Mouse (Mus musculus) left cerebral cortex, postnatal 36 days (tissue): Measurements from ENCODE around the gene Rcsd1. TPM values are rescaled to one million over a fixed set of nuclear protein-coding genes. Genes with fewer than 3 reads are reported as not detected.

ENCODE experiments used
- DNase-seq, 2 experiments: peaks; one replicate each; pipeline ENCODE4 v3.0.0; 2021 to 2022; ENCODE audit warnings: low spot score in 2 of 2, mixed read lengths in 1 of 2
- intact Hi-C: fragments of 180-260 bp; cut with DNase I; formaldehyde crosslinking; loops from one replicate; pipeline ENCODE4 v1.15.1; 2025
- total RNA-seq, 2 experiments: library from RNA; stranded (reverse); gene quantifications; 2 replicates each; pipeline ENCODE4 v1.2.3; 2021

Gene Rcsd1
- total RNA-seq, 2 experiments from 2014 or later, result 3.6 to 5.0 TPM

DNA sequence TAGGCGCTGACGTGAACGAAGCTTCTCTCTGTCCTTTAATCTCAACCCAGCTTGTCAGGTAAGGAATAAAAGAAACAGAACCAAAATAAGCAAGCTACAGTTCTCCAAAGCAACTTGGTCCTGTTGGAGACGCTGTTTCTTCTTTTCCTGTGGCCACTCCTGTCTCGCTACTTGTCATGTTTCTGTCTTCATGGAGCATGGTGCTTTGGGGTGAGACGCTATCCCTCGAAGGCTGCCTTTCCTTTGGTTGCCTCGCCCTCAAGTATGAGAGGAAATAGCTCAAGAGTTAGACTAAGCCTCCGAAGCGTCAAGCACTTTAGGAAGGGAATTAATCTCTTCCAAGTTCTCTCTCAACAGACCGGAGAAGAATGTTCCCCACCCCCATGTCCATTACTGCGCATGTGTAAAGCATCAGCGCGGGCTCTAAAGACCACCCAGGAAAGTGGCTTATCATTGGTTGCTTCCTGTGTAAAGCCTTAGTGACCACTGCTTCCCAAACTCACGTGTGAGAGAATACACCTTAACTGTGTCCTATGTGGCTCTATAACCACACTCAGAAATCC is 9.1 kb upstream of the Rcsd1 start:
- intact Hi-C loops, result no loop called here
- no peak for DNase-seq

DNA sequence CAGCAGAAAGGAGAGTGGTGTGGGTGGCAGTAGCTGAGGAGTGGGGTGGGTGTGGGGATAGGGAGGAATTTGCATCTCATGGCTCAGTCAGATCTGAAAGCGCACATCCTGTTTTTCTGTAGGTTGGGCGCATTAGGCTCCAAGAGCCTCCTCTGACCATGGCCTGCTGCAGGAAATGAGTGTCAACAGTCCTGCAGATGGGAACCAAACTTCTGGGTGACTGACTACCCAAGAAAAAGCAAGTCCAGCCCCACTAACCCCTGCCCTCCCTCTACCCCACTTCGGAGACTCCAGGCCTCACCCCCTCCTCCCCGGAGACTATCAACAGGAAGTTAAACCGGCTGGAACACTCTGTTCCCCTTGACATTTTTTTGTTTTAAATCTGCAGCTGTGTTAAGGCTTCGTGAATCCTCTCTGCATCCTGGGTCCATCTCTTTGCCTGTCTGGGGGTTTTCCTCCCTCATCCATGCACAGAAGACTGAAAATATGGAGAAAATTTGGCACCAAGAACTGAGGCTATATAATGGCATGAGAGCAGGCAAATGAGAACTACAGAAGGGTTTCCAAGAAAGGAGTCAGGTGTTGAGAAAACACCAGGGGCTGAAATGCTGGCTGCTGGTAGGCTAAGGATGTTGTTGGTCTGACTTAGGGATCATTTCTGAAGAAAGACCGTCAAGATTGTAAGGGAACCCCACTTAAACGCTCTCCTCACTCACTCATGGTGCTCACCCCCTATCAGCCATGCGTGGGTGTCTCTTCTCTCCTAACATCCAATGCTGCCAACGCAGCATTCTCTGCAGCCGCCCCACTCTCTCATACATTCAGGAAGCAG is 8.4 kb upstream of the Rcsd1 start:
- intact Hi-C loops, result no loop called here
- DNase-seq, result no peak

DNA sequence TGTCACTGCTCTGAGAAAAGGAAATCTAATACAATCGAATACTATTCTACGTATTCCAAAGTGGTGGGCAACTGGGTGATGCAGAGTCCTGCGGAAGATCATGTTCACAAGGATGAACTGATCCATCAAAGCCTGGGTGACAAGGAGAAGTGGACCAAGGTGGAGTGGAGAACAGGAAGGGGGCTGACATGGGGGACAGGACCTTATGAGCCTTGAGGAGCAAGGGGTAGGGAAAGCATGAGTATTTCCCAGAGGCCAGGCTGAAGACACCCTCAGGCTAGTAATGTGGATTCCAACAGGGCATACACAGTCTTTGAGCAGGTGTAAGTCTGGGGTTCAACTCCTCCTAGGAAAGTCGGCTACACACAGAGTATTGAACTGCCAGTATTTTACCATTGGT is 6.9 kb upstream of the Rcsd1 start:
- no peak for DNase-seq
- intact Hi-C loops, result no loop called here

DNA sequence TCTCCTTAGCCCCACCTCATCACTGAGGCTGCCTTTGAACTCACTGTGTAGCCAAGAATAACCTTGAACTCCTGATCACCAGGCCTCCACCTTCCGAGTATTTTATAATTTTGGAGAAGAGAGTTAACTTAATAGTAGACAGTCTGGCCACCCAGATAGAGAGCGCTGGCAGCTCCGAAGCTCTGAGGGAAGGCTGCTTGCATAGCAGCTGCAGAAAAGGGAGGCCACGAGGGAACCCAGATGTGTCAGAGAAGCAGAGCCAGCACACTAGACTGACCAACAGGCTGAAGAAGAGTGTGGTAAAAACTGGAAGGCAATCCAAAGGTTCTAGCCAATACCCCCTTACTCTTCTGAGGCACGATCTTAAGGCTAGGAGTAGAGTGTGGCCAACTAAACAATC is 4.2 kb upstream of the Rcsd1 start:
- DNase-seq, result no peak
- intact Hi-C loops, result no loop called here

DNA sequence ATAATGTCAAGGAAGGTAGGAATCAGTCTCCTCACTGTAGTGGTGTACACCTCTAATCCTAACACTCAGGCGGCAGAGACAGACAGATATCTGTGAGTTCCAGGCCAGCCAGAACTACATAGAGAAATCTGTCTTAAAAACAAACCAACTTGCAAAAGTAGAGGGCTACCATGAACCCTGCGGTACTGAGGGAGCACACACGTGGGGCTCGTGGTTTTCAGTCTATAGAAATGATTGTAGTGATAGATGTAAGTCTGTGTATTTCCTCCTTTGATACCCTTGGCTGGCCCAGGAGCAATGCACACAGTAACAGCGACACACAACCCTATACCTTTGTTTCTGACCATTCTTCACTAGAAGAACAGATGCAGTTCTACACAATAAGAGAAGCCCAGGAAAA is 2.4 kb upstream of the Rcsd1 start:
- no peak for DNase-seq
- intact Hi-C loops, result no loop called here

DNA sequence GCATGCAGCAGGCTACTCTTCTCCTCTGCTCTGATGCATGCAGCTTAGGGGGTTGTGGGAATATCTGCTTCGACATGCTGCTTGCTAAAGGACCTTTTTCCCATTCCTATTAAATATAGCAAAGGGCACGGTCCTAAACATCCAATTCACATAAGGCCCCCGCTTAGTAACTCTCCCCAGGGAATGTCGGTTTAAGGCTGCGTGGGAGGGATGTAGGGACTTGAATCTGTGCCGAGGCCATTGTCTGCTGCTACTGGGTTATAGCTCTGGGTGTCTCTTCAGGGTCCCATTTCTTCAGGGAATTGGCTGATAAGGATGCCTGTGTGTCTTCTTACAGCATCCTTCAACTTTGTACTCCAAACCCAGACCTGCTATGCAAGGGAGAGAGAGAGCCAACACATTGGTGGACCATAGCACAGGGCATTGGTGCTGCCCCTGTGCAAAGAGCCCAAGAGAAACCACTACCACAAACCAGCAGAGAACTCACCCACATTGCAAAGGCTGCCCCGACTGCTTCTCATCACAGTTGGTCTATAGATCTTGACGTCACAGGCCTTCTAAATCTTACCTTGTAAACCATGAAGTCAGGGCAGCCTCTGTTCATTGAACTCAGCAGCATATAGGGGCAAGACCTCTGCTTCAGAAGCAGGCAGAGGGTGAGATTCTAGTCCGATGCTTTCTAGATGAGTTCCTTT is 724 bp downstream of the Rcsd1 start:
- DNase-seq, result no peak
- intact Hi-C loops, result no loop called here

DNA sequence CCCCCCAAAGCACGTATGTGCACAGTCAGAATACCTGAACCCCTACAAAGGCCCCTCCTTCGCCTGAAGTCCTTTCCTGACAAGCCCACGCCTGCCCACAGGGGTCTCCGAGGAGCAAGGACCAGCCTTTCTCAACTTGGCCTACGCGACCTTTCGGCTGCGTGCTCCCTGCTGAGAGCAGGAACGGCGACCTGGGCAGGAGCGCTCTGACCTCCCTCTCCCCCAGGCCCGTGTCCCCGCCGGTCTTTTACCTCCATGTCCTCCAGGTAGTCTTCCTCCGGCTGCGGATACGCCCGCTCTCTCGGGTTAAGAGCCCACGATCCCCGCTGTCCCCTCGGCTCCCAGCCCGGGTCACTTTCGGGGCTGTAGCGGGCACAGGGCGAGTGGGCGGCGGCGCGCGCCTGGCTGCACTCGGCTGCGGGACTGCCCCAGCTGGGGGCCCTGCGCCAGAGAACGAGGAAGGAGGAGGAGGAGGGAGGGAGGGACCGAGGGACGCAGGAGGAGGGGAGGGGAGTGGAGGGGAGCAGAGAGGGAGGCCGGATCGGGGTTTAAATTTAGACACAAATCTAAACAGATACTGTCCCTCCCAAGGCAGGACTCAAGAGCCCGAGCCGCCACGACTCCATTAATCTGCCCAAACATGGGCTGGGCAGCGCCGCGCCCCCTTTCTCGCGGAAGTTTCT is 1.8 kb downstream of the Rcsd1 start:
- DNase-seq, result peak in 1 of 2 experiments; percentile 12
- intact Hi-C loops, result no loop called here

DNA sequence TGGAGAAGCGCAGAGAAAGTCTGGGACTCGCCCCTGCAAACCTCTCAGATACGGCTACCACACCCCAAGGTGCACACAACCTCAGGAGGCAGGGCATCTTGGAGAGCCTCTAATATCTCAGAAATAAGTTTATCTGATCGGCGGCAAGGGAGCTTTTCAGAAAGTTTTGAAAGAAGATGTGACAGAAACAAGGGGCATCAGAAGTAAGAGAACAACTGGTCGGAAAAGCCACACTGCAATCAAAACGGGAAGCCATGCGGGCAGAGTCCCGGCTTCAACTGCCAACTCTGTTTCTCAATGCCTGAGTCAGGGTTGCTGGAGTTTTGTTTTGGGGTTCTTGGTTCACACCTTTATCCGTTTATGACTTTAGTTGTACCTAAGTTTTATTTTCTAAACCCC is 2.3 kb downstream of the Rcsd1 start:
- intact Hi-C loops, result no loop called here
- DNase-seq, result no peak

DNA sequence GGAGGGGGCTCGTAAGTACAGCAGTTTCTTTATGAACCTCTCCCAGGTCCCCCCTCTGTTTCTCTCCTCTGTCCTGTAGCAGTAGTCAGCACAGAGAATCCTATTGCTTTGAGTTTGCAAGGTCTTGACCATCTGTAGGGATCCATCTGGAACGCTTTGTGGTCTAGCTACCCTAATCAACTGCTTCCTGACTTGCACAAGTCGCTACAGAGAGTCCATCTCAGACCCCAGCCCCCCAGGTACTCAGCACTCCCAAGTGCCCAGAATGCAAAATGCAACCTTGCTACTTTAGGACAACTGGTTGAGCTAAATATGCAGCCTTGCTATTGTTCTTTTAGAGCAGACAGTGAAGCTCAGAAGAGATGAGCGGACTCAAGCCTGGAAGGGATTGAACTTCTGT is 3.1 kb downstream of the Rcsd1 start:
- no peak for DNase-seq
- intact Hi-C loops, result no loop called here

DNA sequence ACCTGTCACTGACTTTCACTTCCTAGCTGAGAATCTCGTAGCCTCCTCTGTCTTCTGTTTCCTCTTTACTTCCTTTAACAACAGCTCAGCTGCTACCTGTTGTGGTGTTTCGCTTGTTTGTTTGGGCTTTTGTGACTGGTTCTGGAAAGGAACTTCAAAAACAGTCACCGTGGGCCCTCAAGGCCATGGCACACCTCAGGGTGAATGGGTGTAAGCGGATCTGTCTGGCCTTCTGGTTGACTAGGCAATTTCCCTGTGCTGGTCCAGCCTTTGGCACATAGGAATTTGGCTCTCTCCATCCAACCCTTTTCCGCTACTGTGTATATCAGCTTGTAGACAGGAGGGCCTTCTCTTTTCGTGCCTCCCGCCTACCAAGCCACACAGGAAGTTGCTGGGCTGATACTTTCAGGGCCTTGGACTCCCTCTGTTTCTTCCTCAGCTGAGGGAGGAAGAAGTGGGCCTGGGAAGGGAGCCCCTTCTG is 3.6 kb downstream of the Rcsd1 start:
- intact Hi-C loops, result no loop called here
- DNase-seq, result no peak

DNA sequence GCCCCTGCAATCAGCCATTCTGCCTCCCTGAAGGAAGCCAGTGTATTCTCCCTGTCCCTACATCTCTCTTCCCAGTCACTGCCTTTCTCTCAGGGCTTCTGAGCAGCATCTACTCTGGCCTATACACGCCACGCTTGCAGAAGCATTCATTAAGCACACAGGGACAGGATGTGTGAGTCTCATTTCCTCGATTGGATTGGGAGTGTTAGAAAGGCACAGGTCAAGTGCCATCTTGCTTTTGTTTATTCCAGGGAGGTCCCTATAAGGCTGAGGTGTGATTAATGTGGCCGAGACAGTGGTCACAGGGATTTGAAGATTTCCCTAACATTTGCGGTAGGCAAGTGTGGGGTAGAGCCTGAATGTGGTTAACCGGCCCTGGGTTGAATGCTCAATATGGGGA is 4.2 kb downstream of the Rcsd1 start:
- DNase-seq, result no peak
- intact Hi-C loops, result no loop called here

DNA sequence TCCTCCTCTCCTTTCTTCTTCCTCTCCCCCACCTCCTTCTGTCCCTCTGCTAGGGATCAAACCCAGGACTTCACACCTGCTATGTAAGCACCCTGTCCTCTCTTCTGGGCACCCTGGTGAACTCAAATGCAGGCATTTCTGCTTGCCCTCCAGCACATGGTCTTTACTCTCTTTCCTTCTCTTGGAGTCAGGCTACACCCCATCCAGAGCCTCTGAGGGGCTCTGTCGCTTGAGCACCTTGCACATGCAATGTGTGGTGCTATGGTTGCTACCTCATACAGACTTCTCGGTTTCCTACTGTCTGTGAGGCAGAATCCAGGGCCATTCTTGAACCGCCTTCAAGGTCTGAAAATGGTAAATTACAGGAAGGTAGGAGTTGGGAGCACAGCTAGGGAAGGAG is 4.7 kb downstream of the Rcsd1 start:
- intact Hi-C loops, result no loop called here
- DNase-seq, result no peak

DNA sequence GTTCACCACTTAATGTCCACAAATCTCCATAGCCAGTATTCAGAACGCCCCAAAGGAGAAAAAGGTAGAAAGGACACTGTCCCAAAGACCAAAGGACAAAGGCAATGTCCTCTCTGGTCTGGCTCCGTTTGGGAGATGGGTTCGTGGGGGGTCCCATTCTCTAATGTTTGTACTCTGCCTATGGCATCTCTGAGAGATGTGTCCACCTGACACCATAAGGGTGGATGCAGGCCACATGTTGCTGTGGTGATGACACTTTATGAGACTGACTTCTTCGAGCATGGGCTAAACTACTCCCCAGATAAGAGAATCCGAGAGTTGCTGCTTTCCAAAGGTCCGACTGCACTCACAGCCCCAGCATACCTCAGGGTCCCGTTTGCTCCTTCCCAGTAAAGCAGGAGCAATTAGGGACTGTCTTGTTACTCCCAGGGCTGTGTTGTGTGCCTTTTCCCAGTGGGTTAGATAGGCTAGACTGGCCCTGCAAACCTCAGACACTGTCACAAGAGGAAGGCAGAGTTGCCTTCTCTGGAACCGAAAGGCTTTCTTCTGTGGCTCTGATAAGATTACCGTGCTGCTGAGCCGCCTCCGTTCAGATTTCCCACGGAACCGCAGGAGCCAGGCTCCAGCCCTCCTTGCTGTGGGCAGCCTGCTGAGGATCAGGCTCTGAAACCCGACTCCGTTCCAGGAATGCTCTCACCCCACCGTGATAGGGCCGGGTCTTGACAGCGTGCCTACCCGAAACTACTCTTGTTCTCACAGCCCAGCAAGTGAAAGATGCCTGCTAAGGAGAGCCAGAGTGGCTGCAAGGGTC is 7.1 kb downstream of the Rcsd1 start:
- intact Hi-C loops, result no loop called here
- no peak for DNase-seq

DNA sequence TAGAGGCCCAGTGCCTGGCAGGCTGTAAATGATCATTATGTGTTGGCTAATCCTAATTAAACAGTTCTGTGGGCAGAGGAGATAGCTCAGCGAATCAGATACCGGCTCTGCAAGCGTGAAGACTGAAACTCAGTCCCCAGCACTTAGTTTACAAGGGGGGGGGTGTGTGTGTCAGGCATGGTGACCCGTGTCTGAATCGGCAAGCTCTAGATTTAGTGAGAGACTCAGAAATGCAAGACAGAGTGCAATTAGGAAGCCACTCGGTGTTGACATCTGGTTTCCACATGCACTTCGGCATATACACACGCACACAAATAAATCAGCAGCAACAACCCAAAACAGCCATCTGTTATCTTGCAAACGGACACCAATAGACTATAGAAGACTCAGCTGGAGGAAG is 8.0 kb downstream of the Rcsd1 start:
- intact Hi-C loops, result no loop called here
- no peak for DNase-seq

DNA sequence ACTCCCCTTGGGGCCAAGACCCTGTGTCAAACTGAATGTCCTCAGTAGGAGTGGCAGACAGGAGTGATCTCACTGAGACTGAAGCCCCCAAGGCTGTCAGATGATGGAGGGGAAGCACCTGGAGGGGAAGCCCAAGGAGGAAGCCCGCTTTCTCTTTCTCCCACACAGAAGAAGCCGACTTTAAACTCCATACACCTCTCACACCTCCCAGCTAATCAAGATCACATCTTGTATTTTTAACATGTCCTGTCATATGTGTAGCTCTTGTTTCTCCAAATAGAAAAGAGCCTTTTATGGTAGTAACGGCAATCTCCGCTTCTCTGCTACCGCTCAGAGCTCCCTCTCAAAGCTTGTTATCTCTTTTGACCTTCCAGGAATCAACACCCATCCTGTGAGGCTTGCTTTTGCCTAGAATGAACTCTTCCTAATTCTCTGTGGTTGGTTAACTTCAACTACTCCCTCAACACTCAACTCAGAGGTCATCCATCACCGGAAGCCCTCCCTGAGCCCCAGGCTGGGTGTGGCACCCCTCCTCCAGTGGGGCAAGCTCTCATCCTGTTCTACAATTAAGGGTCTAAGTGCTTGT is 8.5 kb downstream of the Rcsd1 start:
- DNase-seq, result no peak
- intact Hi-C loops, result no loop called here

DNA sequence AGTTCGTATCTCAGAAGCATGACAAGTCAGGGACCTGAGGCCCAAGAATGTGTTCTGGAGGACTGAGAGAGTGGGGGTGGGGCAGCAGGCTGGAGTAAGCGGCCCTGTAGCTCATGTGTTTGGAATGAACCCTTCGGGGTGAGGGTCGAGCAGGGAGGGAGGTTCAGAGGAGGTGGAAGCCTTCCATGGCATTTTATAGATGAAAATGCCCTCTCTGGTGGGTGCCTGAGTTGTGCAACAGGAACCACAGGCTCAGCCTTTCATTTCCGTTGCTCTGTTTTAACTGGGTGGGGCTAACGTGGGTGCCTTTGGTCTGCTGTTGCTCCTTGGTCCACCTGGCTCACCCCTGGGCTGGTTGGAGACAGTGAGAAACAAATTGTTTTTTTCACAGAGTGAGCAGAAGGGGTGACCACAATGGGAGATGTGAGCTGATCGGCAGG is 9.2 kb downstream of the Rcsd1 start:
- no peak for DNase-seq

DNA sequence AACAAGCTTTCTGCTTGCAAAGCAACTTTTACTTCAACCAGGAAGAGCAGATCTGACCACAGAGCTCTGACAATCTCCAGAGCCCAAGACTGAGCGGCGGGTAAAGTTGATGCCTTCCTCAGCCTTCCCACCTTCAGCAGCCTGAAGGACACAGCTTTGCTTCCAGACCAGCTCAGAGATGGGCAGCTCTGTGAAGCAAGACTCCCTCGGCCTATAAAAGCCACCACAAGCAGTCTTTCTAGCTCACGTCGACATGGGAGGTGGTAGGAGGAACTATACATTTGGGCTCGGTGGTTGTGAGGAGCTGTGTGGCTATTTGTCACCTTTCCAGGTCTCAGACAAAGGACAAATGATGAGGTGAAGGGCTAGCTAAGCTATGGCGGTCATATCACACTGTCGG is 11.9 kb downstream of the Rcsd1 start:
- DNase-seq, result no peak
- intact Hi-C loops, result no loop called here

More for the DNA sequence above, 9.2 kb downstream of the Rcsd1 start:
- intact Hi-C loops, result no loop called here

DNA sequence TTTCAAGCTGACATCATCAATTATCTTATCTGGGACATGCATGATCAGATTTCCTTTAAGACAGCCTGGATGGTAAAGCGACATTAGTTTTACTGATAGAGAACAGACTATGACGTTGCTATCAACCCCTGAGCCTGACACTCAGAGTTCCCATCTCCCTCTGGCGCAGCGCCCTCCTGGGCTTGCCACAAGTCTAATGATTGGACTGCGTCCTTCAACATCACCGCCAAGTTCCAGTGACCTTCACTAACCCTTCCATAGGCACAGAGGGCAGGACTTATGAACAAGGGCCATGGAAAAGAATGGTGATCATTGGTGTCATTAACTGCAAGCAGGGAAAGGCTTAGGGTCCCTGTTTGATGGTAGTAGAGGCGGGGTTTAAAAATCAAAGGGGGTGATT is 12.7 kb downstream of the Rcsd1 start:
- no peak for DNase-seq
- intact Hi-C loops, result no loop called here

DNA sequence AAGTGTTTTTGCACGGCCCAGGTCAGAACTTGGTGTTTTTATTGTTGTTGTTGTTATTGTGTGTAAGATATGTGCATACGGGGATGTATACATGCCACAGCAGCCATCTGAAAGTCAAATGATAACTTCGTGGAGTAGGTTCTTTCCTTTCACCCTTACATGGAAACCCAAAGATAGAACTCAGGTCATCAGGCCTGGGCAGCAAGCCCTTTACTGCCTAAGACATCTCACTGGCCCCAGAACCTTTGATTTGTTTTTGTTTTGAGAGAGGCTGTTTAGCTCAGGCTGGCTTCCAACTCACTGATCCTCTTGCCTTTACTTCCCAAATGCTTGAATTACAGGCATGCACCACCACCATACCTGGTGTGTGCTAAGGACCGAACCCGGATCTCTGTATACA is 13.5 kb downstream of the Rcsd1 start:
- no peak for DNase-seq
- intact Hi-C loops, result no loop called here
